Mouse (Mus musculus): ENCODE results near the gene Lipa.

The Lipa gene

GRCm38 (mm10) chr19:34523106-34523725 lies 4.1 kb downstream of the Lipa start:
- DNase-seq (ENCODE audit: low read depth in 1 of 2, low spot score in 2 of 2): no peak

- no peak for DNase-seq (ENCODE audit: low read depth in 1 of 2, low spot score in 2 of 2)
Measured at GRCm38 (mm10) chr19:34521978-34522377, 5.3 kb downstream of the Lipa start.

- no peak for DNase-seq (ENCODE audit: low read depth in 1 of 2, low spot score in 2 of 2)
Measured at GRCm38 (mm10) chr19:34521361-34521760, 5.9 kb downstream of the Lipa start.

GRCm38 (mm10) chr19:34520051-34520450 lies 7.2 kb downstream of the Lipa start:
- no peak for DNase-seq (ENCODE audit: low read depth in 1 of 2, low spot score in 2 of 2)

- DNase-seq (ENCODE audit: low read depth in 1 of 2, low spot score in 2 of 2): no peak
Measured at GRCm38 (mm10) chr19:34519646-34520045, 7.6 kb downstream of the Lipa start.

GRCm38 (mm10) chr19:34518786-34519185 lies 8.5 kb downstream of the Lipa start:
- no peak for DNase-seq (ENCODE audit: low read depth in 1 of 2, low spot score in 2 of 2)

GRCm38 (mm10) chr19:34517812-34518594 lies 9.3 kb downstream of the Lipa start:
- no peak for DNase-seq (ENCODE audit: low read depth in 1 of 2, low spot score in 2 of 2)

GRCm38 (mm10) chr19:34517197-34517596 lies 10.1 kb downstream of the Lipa start:
- no peak for DNase-seq (ENCODE audit: low read depth in 1 of 2, low spot score in 2 of 2)

GRCm38 (mm10) chr19:34516346-34516745 lies 10.9 kb downstream of the Lipa start:
- no peak for DNase-seq (ENCODE audit: low read depth in 1 of 2, low spot score in 2 of 2)

GRCm38 (mm10) chr19:34515681-34516080 lies 11.6 kb downstream of the Lipa start:
- DNase-seq (ENCODE audit: low read depth in 1 of 2, low spot score in 2 of 2): peak; percentile 48 to 72

- no peak for DNase-seq (ENCODE audit: low read depth in 1 of 2, low spot score in 2 of 2)
Measured at GRCm38 (mm10) chr19:34511528-34511927, 15.7 kb downstream of the Lipa start.

- DNase-seq (ENCODE audit: low read depth in 1 of 2, low spot score in 2 of 2): no peak
Measured at GRCm38 (mm10) chr19:34510717-34511116, 16.6 kb downstream of the Lipa start.

GRCm38 (mm10) chr19:34505161-34505721 lies 22.0 kb downstream of the Lipa start:
- no peak for DNase-seq (ENCODE audit: low read depth in 1 of 2, low spot score in 2 of 2)

GRCm38 (mm10) chr19:34500763-34501162 lies 26.5 kb downstream of the Lipa start:
- peak; percentile 30 to 76 for DNase-seq (ENCODE audit: low read depth in 1 of 2, low spot score in 2 of 2)

GRCm38 (mm10) chr19:34496353-34496752 lies 30.9 kb downstream of the Lipa start:
- no peak for DNase-seq (ENCODE audit: low read depth in 1 of 2, low spot score in 2 of 2)

GRCm38 (mm10) chr19:34493859-34494258 lies 33.4 kb downstream of the Lipa start:
- no peak for DNase-seq (ENCODE audit: low read depth in 1 of 2, low spot score in 2 of 2)

GRCm38 (mm10) chr19:34483547-34483946 lies 43.7 kb downstream of the Lipa start:
- DNase-seq (ENCODE audit: low read depth in 1 of 2, low spot score in 2 of 2): no peak

- DNase-seq (ENCODE audit: low read depth in 1 of 2, low spot score in 2 of 2): no peak
Measured at GRCm38 (mm10) chr19:34474991-34475971, 52.0 kb downstream of the Lipa start, which contains the start of gene Ch25h. Ch25h (minus strand) TSS chr19:34475164.

GRCm38 (mm10) chr19:34474228-34474990 lies 52.9 kb downstream of the Lipa start:
- DNase-seq (ENCODE audit: low read depth in 1 of 2, low spot score in 2 of 2): no peak

- DNase-seq (ENCODE audit: low read depth in 1 of 2, low spot score in 2 of 2): no peak
Measured at GRCm38 (mm10) chr19:34471703-34472102, 55.6 kb downstream of the Lipa start.

All from monocyte, adult 2 months (primary cell).